ENCODE assay signal across 9 mouse cellular contexts in genomic region chr13:117198402-117199083, GRCm38 (mm10). TPM values are rescaled to one million over a fixed set of nuclear protein-coding genes. Genes with fewer than 3 reads are reported as not detected.
DNase-seq lines count a peak whose midpoint lies in the region; ATAC-seq lines count a peak whose summit lies in the region.
"Had no signal": no experiment of that assay in that cellular context is flagged by ENCODE, and none has a peak within 500 bp of the region (broad histone marks: within the 10 kb centered on the region; RNA-seq: fewer than 3 reads in every experiment).

No protein-coding gene starts in this region.

- no peaks in the 10 kb centered on the region for H3K36me3 ChIP-seq in kidney, embryonic 14.5 days (ENCODE audit: control insufficient read depth, insufficient read depth, low read length)
- no peaks in the 10 kb centered on the region for H3K36me3 ChIP-seq in limb, embryonic 11.5 days (ENCODE audit: control insufficient read depth, insufficient read depth, low read length)

- H3K9ac ChIP-seq in kidney, embryonic 14.5 days (ENCODE audit: low read depth, low read length), result no peak overlapping the region
- H3K9ac ChIP-seq in limb, embryonic 11.5 days (ENCODE audit: low read length), result no peak overlapping the region

- H3K4me2 ChIP-seq in kidney, embryonic 14.5 days (replicated peaks; ENCODE audit: low read depth, low read length), result no peak overlapping the region
- no peak overlapping the region for H3K4me2 ChIP-seq in limb, embryonic 11.5 days (ENCODE audit: low read depth, severe bottlenecking)

- H3K4me1 ChIP-seq in kidney, embryonic 14.5 days (ENCODE audit: control insufficient read depth, insufficient read depth, low read length), result no peaks in the 10 kb centered on the region
- no peaks in the 10 kb centered on the region for H3K4me1 ChIP-seq in limb, embryonic 11.5 days (ENCODE audit: control insufficient read depth, insufficient read depth, low read length)

- H3K4me3 ChIP-seq in kidney, embryonic 14.5 days (ENCODE audit: low read length), result no peak overlapping the region
- H3K4me3 ChIP-seq in limb, embryonic 11.5 days (ENCODE audit: low read depth, low read length), result no peak overlapping the region
- H3K4me3 ChIP-seq: erythroblast, embryonic 14.5 days had no signal

- H3K27ac ChIP-seq in kidney, embryonic 14.5 days (ENCODE audit: low read depth, low read length), result no peak overlapping the region
- no peak overlapping the region for H3K27ac ChIP-seq in limb, embryonic 11.5 days (replicated peaks; ENCODE audit: low read depth, low read length)

- H3K9me3 ChIP-seq in kidney, embryonic 14.5 days (ENCODE audit: control insufficient read depth, low read length), result no peaks in the 10 kb centered on the region
- H3K9me3 ChIP-seq in limb, embryonic 11.5 days (ENCODE audit: control insufficient read depth, low read length), result no peaks in the 10 kb centered on the region

- WGBS in kidney, embryonic 14.5 days, result 87% methylated on average over 7 of the region's 7 CpGs
- 90% methylated on average over 7 of the region's 7 CpGs for WGBS in limb, embryonic 11.5 days

- no peaks in the 10 kb centered on the region for H3K27me3 ChIP-seq in kidney, embryonic 14.5 days (ENCODE audit: control insufficient read depth, insufficient read depth, low read length)
- no peaks in the 10 kb centered on the region for H3K27me3 ChIP-seq in limb, embryonic 11.5 days (ENCODE audit: control insufficient read depth, insufficient read depth, low read length)

- no peak for ATAC-seq in kidney, embryonic 14.5 days (ENCODE audit: low FRiP score, low TSS enrichment)
- ATAC-seq in inflammation-experienced regulatory T-cells, adult 6 months, result peak; percentile 60
- ATAC-seq in limb, embryonic 11.5 days (ENCODE audit: insufficient number of reproducible peaks, low FRiP score, low TSS enrichment, low read depth), result no peak

- peak; percentile 81 for DNase-seq in kidney, adult 18-20 months
- DNase-seq in adrenal gland, postnatal 25 days, result peak; percentile 82
- peak; percentile 75 for DNase-seq in embryo, embryonic 9.5 days (ENCODE audit: extremely low spot score)
- peak; percentile 92 for DNase-seq in limb, embryonic 11.5 days (ENCODE audit: low spot score)
- DNase-seq in natural killer cell, adult 2 months (ENCODE audit: low spot score in 2 of 2), result peak; percentile 85 to 90
- peak; percentile 82 for DNase-seq in thymus, postnatal 0 days (ENCODE audit: low spot score)

RNA-seq across cellular contexts. Expression of gene Emb, which starts 9.8 kb away (rescaled TPM):
- 34.9 and 47.3 TPM in 2 replicates for polyA plus RNA-seq in kidney, embryonic 14.5 days (2014; fragmentation: Nextera tagmentation; extraction: Ambion mirVana)
- total RNA-seq in adrenal gland, postnatal 25 days (2021), result 122 and 134 TPM in 2 replicates
- 100 to 1,000 TPM; 155 to 201 (median 196) TPM for polyA plus RNA-seq in inflammation-experienced regulatory T-cells, adult 6 months (2017; shearing (Covaris generic))
- 38.7 and 39.9 TPM in 2 replicates for polyA plus RNA-seq in limb, embryonic 11.5 days (2014; fragmentation: Nextera tagmentation; extraction: Ambion mirVana)
- polyA plus RNA-seq in thymus, postnatal 0 days (2015; fragmentation: Nextera tagmentation; extraction: Ambion mirVana), result 136 and 155 TPM in 2 replicates

RNA-seq across cellular contexts. Expression of gene Gm17509, which starts 22.3 kb away (rescaled TPM):
- 0.09 and 0.38 TPM in 2 replicates for polyA plus RNA-seq in kidney, embryonic 14.5 days (2014; fragmentation: Nextera tagmentation; extraction: Ambion mirVana)
- not detected in 2 replicates for total RNA-seq in adrenal gland, postnatal 25 days (2021)
- polyA plus RNA-seq in inflammation-experienced regulatory T-cells, adult 6 months (2017; shearing (Covaris generic)), result under 1 TPM in 2 of 3 experiments, not detected in 1; 0.15 to 0.26 TPM
- polyA plus RNA-seq in limb, embryonic 11.5 days (2014; fragmentation: Nextera tagmentation; extraction: Ambion mirVana), result 0.17 and 0.41 TPM in 2 replicates
- polyA plus RNA-seq in thymus, postnatal 0 days (2015; fragmentation: Nextera tagmentation; extraction: Ambion mirVana), result 0.74 and 0.90 TPM in 2 replicates
- polyA plus RNA-seq: erythroblast, embryonic 14.5 days had no signal
